Mouse (Mus musculus) limb, embryonic 12.5 days (tissue): ENCODE results near the gene Mvp. TPM values are rescaled to one million over a fixed set of nuclear protein-coding genes. Genes with fewer than 3 reads are reported as not detected.

ENCODE experiments used
- ATAC-seq: fragments of 200-750 bp; cut with Nextera tagmentation; 2 replicates; pipeline ENCODE4 v1.8.0; 2017; ENCODE audit warnings: low read depth, moderate TSS enrichment; ENCODE audit not compliant: insufficient number of reproducible peaks, insufficient read depth, low FRiP score, low TSS enrichment
- H3K27ac ChIP-seq: fragments of 300-500 bp; sonication (generic); 2 replicates; pipeline ENCODE4 v1.5.1; 2016; ENCODE audit warnings: mild to moderate bottlenecking, moderate library complexity
- H3K27me3 ChIP-seq: fragments of 300-500 bp; sonication (generic); 2 replicates; pipeline ENCODE4 v1.6.1; 2016; ENCODE audit warnings: mild to moderate bottlenecking, moderate library complexity
- H3K36me3 ChIP-seq: fragments of 300-500 bp; sonication (generic); 2 replicates; pipeline ENCODE4 v1.6.1; 2016; ENCODE audit warnings: mild to moderate bottlenecking, moderate library complexity
- H3K4me1 ChIP-seq: fragments of 300-500 bp; sonication (generic); replicated peaks from 2 replicates; pipeline ENCODE4 v1.6.1; 2016
- H3K4me2 ChIP-seq: fragments of 300-500 bp; sonication (generic); 2 replicates; pipeline ENCODE4 v1.6.1; 2016; ENCODE audit warnings: mild to moderate bottlenecking, moderate library complexity
- H3K4me3 ChIP-seq: fragments of 300-500 bp; sonication (generic); replicated peaks from 2 replicates; pipeline ENCODE4 v1.5.1; 2016; ENCODE audit warnings: mild to moderate bottlenecking
- H3K9ac ChIP-seq: fragments of 300-500 bp; sonication (generic); replicated peaks from 2 replicates; pipeline ENCODE4 v1.6.1; 2016; ENCODE audit warnings: mild to moderate bottlenecking, moderate library complexity
- H3K9me3 ChIP-seq: fragments of 300-500 bp; sonication (generic); 2 replicates; pipeline ENCODE4 v1.6.1; 2016; ENCODE audit warnings: mild to moderate bottlenecking, moderate library complexity
- WGBS: fragments of 180-500 bp; shearing (Covaris S2); methylation state at CpG from one replicate; pipeline ENCODE4 v1.1.7; 2016; 5-methylcytosine and 5-hydroxymethylcytosine counted together
- polyA plus RNA-seq: library from polyadenylated mRNA; unstranded; fragments of >200 nt; fragmentation: Nextera tagmentation; extraction: Ambion mirVana; gene quantifications from 2 replicates; pipeline ENCODE4 v1.2.1, GENCODE M21; 2016

The Mvp gene
- polyA plus RNA-seq, 1 experiment from 2014 or later = 4.1 TPM

- Histone ChIP-seq H3K4me2 (peak overlapping the region; percentile 41), H3K4me1 (no peaks in the 10 kb centered on the region; the same call in 1 of the 2 replicates), H3K9me3 (no peaks in the 10 kb centered on the region), H3K27ac (no peak overlapping the region), H3K36me3 (no peaks in the 10 kb centered on the region), H3K27me3 (peaks cover 35% of the 10 kb centered on the region), H3K4me3 (peak overlapping the region; percentile 14; the same call in 1 of the 2 replicates), H3K9ac (no peak overlapping the region)
- ATAC-seq = no peak
- WGBS = 26% methylated on average over 19 of the region's 19 CpGs
Measured at GRCm38 (mm10) chr7:126963548-126964286, 50.7 kb downstream of the Mvp start.

DNA sequence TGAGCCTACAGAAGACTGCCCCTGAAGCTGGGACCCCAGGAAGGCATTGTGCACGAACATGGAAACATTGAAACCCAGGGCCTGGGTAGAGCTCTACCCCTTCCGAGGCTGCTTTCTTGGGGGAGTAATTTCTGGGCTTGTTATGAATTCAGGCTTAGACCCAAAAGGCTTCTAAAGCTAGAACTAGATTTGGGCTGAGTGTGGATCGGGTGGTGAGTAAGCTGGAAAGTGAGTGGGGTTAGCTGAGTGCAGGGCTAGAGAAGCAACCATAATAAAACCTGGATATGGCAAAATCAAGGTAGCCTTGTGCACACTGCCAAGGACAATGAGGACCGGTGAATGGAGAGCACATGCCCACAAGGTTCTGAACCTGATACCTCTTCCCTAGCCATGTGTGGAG is 52.5 kb downstream of the Mvp start:
- no peaks in the 10 kb centered on the region; the same call in 1 of the 2 replicates for H3K4me1 ChIP-seq
- 81% methylated on average over 4 of the region's 4 CpGs for WGBS
- no peak overlapping the region for H3K4me2 ChIP-seq
- H3K27ac ChIP-seq = no peak overlapping the region
- H3K4me3 ChIP-seq = no peak overlapping the region
- peaks cover 35% of the 10 kb centered on the region for H3K27me3 ChIP-seq
- no peak for ATAC-seq
- H3K36me3 ChIP-seq = no peaks in the 10 kb centered on the region
- no peak overlapping the region for H3K9ac ChIP-seq
- H3K9me3 ChIP-seq = no peaks in the 10 kb centered on the region

DNA sequence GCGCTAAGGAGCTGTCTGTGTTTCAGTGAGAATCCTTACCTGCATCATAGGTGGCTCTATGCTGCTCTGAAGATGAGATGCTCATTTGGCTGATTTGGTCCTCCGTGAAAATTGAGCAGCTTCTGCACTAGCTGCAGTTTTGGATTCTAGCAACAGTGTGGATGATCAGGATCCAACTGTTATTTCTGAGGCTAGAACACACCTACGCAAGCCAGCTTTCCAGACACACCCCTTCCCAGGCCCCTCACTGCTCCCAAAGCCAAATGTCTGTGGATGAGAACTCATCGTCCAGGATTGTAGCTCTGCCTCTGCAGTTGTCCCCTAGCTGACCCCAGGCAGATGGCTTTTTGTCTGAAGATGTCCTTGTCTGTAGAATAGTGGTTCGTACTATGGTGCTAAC is 53.3 kb downstream of the Mvp start:
- Histone ChIP-seq H3K9me3 (no peaks in the 10 kb centered on the region), H3K4me2 (no peak overlapping the region), H3K36me3 (no peaks in the 10 kb centered on the region), H3K27me3 (peaks cover 35% of the 10 kb centered on the region), H3K4me3 (no peak overlapping the region), H3K9ac (no peak overlapping the region), H3K27ac (no peak overlapping the region), H3K4me1 (no peaks in the 10 kb centered on the region; the same call in 1 of the 2 replicates)
- WGBS = 87% methylated on average over 5 of the region's 5 CpGs
- ATAC-seq = no peak

- Histone ChIP-seq H3K4me3 (no peak overlapping the region), H3K4me1 (no peaks in the 10 kb centered on the region; the same call in 1 of the 2 replicates), H3K27me3 (peaks cover 29% of the 10 kb centered on the region), H3K9me3 (no peaks in the 10 kb centered on the region), H3K36me3 (no peaks in the 10 kb centered on the region), H3K27ac (no peak overlapping the region), H3K9ac (no peak overlapping the region), H3K4me2 (no peak overlapping the region)
- 62% methylated on average over 9 of the region's 9 CpGs for WGBS
- ATAC-seq = no peak
Measured at GRCm38 (mm10) chr7:126959780-126960179, 54.6 kb downstream of the Mvp start.

- WGBS = 59% methylated on average over 3 of the region's 3 CpGs
- Histone ChIP-seq H3K36me3 (no peaks in the 10 kb centered on the region), H3K4me3 (no peak overlapping the region), H3K27ac (no peak overlapping the region), H3K9me3 (no peaks in the 10 kb centered on the region), H3K4me1 (peaks cover 12% of the 10 kb centered on the region), H3K4me2 (no peak overlapping the region), H3K27me3 (peaks cover 39% of the 10 kb centered on the region), H3K9ac (no peak overlapping the region)
- ATAC-seq = no peak
Measured at GRCm38 (mm10) chr7:126955125-126955524, 59.3 kb downstream of the Mvp start.

GRCm38 (mm10) chr7:126952646-126953045 is 61.8 kb downstream of the Mvp start:
- H3K4me3 ChIP-seq = no peak overlapping the region
- WGBS = under 1% methylated on average over 8 of the region's 8 CpGs
- no peaks in the 10 kb centered on the region for H3K9me3 ChIP-seq
- peaks cover 21% of the 10 kb centered on the region for H3K4me1 ChIP-seq
- no peaks in the 10 kb centered on the region for H3K36me3 ChIP-seq
- H3K9ac ChIP-seq = no peak overlapping the region
- H3K4me2 ChIP-seq = no peak overlapping the region
- H3K27ac ChIP-seq = no peak overlapping the region
- ATAC-seq = no peak
- H3K27me3 ChIP-seq = peaks cover 59% of the 10 kb centered on the region

DNA sequence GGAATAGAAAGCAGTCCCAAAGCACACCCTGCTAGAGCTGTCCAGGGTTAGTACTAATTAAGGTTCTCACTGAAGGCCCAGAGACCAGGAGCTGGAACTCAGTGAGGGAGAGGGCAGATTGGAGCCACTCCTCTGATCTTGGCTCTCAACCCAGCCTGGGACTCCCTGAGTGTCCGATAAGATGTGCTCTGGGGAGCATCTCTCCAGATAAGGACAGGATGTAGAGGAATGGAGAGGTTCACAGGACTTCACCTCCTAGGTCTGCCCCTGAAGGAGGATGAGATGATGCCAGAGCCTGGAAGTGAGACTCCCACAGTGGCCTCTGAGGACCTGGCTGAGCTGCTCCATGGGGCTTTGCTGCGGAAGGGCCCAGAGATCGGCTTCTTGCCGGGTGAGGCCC is 62.7 kb downstream of the Mvp start:
- Histone ChIP-seq H3K4me3 (no peak overlapping the region), H3K4me1 (peaks cover 21% of the 10 kb centered on the region), H3K9ac (no peak overlapping the region), H3K27me3 (peaks cover 59% of the 10 kb centered on the region), H3K4me2 (no peak overlapping the region), H3K27ac (no peak overlapping the region), H3K36me3 (no peaks in the 10 kb centered on the region), H3K9me3 (no peaks in the 10 kb centered on the region)
- WGBS = 24% methylated on average over 4 of the region's 4 CpGs
- no peak for ATAC-seq

DNA sequence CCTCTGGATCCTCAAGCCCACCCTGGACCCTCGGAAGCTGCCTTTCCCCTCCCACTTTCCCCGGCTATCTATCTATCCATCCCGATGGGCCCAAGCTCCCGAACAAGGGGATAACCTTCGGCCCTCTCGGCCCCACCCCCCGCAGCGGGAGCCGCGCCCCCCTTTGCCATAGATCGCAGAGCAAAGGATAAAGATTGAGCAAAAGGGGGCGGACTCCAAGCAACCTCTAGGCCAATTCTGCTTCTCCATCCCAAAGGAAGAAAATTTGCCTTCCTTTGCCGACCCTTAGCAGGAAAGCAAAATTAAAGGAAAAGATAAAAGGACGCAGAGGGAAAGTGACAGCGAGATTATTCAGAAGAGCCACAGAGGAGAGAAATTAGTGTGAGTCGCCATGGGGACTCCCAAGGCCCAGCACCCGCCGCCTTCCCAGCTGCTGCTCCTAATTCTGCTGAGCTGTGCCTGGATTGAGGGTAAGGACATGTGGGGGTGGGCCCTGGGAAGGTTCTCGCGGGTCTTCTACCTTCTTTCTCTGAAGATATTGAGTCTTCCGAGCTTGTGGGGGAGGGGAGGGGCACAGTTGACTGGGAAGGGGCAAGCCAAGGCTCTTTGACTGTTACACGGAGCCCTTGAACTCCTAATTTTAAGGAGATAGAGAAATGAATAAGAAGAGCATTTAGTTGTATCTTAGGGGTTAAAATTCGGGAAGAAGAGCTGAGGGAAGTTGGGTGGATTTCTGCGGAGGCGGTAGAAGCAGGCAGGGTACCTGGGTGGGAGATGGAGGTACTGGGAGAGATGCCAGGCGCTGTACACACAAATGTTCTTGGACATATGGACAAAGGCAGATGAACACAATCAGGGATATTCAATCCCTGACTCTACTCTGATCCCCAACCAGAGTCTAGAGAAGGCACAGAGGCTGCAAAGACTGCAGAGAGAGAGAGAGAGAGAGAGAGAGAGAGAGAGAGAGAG is 63.5 kb downstream of the Mvp start:
- H3K36me3 ChIP-seq = no peaks in the 10 kb centered on the region
- 0 out of 2 replicates have a peak overlapping the region, but pooled peaks have one; percentile 7 for H3K4me3 ChIP-seq
- H3K4me2 ChIP-seq = peak overlapping the region; percentile 100; the same call in 1 of the 2 replicates
- ATAC-seq = no peak
- H3K4me1 ChIP-seq = peaks cover 21% of the 10 kb centered on the region
- no peaks in the 10 kb centered on the region for H3K9me3 ChIP-seq
- 5% methylated on average over 26 of the region's 26 CpGs for WGBS
- no peak overlapping the region for H3K9ac ChIP-seq
- no peak overlapping the region for H3K27ac ChIP-seq
- H3K27me3 ChIP-seq = peaks cover 59% of the 10 kb centered on the region

DNA sequence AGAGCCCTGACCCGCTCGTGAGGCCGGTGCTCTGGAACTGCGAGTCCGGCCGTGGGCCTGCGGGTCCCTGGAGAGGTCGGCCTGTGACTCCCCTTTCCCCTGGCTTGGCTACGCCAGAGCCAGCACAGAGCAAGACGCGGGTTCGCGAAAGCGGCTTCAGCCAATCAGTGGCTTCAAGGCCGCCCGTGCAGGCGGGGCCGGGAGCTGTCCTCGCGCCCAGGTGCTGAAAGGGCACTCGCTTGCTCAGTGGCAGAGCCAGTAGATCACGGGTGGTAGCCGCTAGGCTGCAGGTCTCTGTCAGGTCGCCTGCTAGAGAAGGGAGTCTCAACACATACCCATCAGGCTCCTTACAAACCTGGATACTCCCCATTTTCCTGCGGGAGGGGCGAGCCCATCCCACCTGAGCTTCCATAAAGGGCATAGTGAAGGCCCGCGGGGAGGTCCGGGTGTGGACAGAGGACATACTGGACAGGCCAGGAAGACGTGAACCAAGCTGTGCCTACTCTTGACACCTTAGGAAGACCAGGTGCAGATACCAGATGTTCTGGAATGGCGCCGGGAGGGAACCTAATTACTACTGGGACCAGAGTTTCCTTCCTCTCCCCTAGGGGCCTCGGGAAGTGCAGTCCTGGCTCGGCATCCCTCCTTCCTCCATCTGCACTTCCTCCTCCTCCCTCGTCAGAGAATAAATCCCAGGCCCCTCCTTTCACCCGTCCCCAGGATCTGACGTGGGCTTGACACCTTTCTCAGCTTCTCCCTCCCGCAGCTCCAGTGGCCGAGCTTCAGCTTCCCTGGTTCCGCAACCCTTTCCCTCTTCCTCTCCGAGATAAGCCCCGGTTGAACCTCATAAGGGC is 64.4 kb downstream of the Mvp start, which contains the start of gene Sez6l2:
Sez6l2 (plus strand) TSS at position 771 of the 854 bp plus-strand sequence.
- no peak within 1 kb of the TSS for H3K27ac ChIP-seq
- peaks cover 3% of the 10 kb centered on the region; the same call in 1 of the 2 replicates for H3K36me3 ChIP-seq
- peak within 1 kb of the TSS; percentile 51 for H3K4me3 ChIP-seq
- H3K9me3 ChIP-seq = no peaks in the 10 kb centered on the region
- peak; percentile 74 for ATAC-seq
- H3K4me1 ChIP-seq = peaks cover 21% of the 10 kb centered on the region
- H3K4me2 ChIP-seq = peak within 1 kb of the TSS; percentile 100
- H3K27me3 ChIP-seq = peaks cover 59% of the 10 kb centered on the region
- 0 out of 2 replicates have a peak within 1 kb of the TSS, but pooled peaks have one; percentile 37 for H3K9ac ChIP-seq
- under 1% methylated on average over 42 of the region's 42 CpGs for WGBS

DNA sequence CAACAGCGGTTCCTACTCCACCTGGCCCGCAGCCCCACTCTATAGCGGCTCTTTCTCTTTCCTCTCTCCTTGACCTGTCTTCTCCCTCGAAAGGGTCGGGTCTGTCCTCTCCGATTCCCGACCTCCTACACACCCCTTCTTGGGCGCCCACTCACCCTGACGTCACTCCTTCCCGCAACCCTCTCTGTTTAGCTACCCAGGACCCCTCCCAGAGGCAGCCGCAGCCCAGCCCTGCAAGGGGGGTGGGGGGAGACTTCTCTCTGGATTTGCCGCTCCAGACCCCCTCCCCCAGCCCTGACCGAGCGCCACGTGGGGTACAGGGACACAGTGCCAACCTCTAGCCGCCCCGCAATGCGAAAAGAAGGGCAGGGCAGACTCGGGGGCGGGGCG is 65.0 kb downstream of the Mvp start, which contains the start of gene Asphd1:
Asphd1 (minus strand) TSS at position 180 of the 390 bp plus-strand sequence.
- H3K27ac ChIP-seq = no peak within 1 kb of the TSS
- peaks cover 59% of the 10 kb centered on the region for H3K27me3 ChIP-seq

More for the DNA sequence above, 65.0 kb downstream of the Mvp start, which contains the start of gene Asphd1:
- whole genome bisulfite sequencing = 0% methylated on average over 21 of the region's 21 CpGs
- Histone ChIP-seq H3K9ac (0 out of 2 replicates have a peak within 1 kb of the TSS, but pooled peaks have one; percentile 37), H3K4me3 (peak within 1 kb of the TSS; percentile 51), H3K4me2 (peak within 1 kb of the TSS; percentile 100), H3K4me1 (peaks cover 21% of the 10 kb centered on the region), H3K36me3 (peaks cover 8% of the 10 kb centered on the region), H3K9me3 (no peaks in the 10 kb centered on the region)
- ATAC-seq = peak; percentile 45
